Mouse (Mus musculus) adrenal gland, adult (tissue): Measurements from ENCODE around the gene Utrn.
A peak's percentile ranks its signal among the peaks of the same experiment; 100 is the strongest.

Experiments
- DNase-seq, 2 experiments: peaks; one replicate each; pipeline ENCODE4 v3.0.0; 2022 to 2023; ENCODE audit warnings: low spot score in 1 of 2; ENCODE audit not compliant: inconsistent age in 2 of 2

The Utrn gene

DNA sequence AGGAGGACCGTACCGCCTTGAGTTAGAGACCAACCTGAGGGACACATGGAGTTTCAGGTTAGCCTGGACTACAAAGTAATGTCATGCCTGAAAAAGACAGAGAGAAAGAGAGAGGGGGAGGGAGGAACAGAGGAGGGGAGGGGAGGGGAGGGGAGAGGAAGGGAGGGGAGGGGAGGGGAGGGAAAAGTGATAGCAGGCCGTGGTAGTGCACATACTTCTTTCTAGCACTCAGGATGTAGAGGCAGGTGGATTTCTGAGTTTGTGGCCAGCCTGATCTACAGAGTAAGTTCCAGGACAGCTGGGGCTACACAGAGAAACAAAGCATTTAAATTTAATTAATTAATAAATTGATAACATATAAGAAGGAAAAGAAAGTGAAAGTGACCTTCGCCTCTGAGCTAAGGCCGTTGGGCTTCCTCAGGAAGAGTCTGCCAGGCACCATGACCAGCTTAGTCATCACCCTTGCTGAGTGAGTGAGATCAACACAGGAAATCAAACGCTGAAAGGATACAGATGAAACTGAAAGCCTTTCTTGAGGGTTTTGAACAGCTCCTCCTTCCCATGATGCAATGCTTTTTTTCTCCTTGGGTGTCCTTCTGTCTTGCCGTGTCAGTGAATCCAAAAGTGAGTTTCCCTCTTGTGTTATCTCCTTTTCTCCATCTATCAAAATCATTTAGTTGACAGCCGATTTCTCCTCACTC, 5.6 kb upstream of the Utrn start:
- peak; percentile 44 to 77 for DNase-seq

DNA sequence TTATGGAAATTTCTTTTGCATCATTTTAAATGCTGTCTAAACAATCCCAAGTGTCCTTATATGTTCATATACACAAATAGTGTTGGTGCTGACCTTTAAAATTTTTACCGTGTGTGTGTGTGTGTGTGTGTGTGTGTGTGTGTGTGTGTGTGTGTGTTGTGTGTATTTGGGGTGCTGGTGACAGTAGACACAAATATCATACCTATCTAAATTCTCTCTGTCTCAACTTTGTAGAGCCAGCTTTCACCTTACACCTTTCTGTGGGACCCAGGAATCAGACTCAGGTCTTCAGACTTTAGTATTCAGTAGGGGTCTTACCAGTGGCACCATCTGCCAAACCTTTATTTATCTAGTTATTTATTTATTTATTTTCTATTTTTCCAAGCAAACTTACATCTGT, 681 bp upstream of the Utrn start:
- no peak for DNase-seq

DNA sequence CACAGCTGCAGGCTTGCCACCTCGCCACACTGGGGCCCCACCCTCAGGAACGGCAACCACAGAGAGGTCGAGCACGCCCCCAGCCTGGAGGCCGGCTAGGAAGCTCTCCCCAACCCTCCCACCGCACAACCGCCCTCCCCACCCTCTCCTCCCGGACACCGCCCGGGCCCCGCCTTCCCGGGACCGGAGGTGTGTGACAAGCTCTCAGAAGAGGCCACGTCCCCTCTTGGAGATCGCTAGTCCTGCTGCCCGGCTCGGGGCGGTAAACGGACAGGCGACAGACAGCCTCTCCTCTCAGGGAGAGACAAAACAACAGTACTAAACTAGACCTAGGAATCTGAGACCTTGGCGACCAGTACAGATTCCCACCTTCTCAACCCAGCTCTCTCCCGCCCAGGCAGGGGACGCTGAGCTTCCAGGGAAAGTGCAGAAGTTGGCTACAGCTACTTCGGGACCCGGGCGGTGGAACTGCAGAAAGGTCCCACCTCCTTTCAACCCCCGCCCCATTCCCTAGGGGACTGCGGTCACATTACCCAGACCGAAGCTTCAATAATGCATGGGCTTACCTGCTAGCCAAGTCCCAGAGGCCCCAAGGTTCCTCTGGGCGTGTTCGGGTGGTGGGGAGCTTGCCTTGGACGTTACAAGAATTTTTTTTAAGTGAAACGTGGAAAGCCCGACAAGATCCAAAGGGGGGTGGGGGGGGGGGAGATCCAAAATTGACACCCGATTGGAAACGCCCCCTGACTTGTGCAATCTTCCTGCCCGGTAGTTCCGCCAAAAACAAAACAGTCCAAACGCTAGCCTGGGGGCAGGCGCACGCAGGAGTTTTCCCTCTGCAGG, 756 bp downstream of the Utrn start:
- DNase-seq, result peak; percentile 88 to 96

DNA sequence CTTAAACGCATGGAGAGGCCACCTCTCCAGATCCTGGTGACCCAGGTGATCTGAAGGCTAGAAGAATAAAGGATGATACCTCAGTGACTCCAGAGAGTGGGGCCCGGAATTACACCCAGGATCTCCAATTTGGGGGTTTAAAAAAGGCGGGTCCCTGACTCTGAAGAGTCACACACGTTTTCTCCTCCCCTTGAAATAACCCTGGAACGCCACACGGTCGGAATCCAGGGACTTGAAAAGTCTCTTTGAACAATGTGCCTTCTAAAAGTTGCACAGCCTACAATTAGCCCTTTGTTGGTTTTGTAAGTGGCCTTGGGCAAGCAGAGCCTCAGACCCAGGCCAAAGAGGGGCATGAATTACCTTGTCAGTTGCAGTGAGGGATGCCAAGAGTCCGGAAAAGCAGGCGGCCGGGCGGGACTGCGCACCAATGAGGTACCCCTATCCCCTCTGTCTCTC, 1.4 kb downstream of the Utrn start:
- DNase-seq, result no peak

DNA sequence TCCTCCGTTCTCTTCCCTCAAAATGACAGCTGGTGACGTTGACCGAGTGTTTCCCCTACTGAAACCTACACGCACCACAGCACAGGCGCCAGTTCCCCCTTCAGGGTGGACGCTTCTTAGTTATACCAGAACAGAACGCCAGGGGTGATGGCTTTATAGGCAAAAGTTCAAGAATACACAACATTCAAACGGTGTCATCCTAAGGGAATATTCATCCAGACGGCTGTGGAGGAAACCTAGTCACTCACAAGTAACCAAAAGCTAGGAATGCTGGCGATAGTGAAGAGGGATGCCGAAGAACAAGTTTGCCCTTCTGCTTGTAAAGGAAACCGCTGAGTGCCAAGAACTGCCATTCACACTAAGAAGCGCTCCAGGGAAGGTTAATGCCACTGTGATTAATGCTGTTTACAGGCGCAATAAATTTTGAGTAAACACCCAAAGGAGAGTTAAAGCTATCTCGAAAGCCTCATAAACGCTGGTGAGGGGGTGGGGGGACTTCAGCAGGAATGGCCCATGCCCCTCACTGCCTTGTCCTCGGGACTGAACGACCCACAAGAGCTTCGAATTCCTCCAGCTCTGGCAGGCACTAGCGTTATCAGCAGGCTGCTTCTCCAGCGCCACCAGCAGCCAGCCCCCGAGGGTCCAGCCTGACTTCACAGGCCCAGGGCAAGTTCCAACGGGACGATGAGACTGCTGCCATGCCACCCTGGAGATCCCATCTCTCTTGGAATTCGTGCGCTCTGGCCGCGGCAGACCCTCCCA, 2.0 kb downstream of the Utrn start:
- peak; percentile 70 to 89 for DNase-seq

DNA sequence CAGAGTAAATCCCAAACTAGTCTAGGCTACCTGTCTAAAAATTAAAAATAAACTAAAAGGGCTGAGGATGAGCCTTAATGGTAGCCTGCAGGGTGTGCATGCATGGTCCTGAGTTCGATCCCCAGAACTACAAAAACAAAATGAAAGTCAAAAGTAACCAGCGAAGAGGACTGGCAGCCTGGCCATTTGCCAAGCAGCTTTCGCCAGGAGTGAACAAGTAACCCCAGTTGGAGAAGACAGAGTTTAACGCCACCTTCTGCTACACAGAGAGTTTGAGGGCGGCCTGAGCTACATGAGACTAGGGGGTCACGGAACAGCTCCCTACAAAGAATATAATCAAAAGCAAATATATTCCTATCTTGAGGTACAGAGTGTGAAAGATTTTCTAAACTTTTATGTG, 4.0 kb downstream of the Utrn start:
- peak in 1 of 2 experiments; percentile 61 for DNase-seq

DNA sequence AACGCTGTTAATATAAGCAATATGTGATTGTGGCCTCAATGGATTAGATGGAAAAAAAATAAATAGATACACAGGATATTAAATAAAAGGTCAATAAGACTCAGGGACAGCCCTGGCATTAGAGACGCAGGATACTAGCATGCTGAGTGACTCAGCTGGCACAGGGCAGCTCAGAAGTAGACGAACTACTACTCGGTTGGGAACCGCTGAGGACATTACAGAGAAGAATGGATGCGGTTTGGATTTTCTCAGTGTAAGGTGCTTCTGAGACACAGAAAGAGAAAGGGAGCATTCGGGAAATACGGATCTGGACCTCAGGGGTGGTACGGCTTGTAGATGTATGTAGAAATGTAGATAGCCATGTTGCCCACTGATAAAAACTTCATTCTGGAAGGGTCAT, 5.6 kb downstream of the Utrn start:
- DNase-seq, result peak; percentile 56 to 74

DNA sequence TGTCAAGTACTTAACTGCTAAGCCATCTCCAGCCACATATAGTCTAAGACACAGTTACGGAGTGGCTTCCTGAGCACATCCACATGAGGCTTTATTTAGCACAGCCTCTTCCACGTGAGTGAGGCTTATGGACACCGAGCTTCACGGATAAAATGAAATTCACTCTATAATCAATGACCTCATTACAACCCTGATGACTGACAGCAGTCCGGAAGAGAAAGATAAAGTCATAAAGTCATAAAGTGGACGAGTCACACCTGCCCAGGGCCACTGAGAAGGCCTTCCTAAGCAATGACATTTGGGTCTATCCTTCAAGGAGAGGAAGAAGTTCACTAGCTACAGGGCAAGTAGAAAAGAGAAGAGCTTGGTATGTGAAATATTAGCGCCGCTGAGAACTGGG, 7.1 kb downstream of the Utrn start:
- DNase-seq, result peak in 1 of 2 experiments; percentile 62

DNA sequence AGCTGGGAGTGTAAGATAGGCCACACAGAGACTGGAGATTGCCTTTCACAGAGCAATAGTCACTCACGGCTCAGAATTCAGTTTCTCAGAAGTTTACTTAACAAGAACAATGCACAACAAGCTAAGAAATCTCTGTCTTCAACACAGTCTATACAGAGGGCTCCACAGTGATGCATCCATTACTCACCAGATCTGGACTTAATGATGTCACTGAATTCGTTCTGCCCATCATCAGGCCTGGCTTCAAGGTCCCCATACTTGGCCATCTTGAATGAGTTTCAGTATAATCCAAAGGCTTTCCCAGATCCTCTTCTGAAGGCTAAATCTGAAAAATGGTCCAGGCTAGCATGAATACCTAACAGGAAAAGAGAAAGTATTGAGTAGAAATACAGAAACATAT, 7.8 kb downstream of the Utrn start:
- peak in 1 of 2 experiments; percentile 69 for DNase-seq

DNA sequence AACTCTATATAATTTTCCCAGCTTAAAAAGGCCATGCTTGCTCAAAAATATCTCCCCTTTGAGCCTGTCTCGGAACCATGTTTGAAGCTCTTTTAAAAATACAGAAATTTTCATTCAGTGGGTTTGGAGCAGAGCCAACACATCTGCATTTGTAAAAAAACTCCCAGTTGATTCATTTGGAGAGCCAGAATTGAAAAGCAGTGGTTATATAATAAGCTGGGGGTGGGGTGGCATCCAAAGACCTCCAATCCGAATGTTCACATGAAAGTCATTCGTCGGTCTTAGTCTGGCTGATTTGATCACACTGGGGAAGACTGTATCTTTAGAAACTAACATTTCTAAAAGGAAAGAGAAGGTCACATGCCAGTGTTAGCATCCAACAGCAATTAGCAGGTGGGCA, 8.4 kb downstream of the Utrn start:
- peak in 1 of 2 experiments; percentile 39 for DNase-seq

DNA sequence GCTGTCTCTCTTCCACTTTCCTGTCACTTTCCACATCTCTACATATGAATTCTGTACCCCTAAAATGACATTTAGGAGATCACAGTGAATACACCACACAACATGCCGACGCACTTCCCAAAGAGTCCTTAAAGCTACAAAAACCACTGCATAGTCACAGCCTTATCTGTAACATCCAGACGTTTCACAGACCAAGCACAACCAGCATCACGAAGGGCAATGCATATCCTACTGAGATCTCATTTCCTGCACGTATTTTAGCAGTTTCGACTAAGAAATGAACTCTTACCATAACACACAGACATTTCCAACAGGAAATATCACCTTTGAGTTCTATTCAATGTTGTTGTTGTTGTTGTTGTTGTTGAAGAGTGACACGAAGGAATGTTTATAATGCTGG, 8.8 kb downstream of the Utrn start:
- DNase-seq, result no peak

DNA sequence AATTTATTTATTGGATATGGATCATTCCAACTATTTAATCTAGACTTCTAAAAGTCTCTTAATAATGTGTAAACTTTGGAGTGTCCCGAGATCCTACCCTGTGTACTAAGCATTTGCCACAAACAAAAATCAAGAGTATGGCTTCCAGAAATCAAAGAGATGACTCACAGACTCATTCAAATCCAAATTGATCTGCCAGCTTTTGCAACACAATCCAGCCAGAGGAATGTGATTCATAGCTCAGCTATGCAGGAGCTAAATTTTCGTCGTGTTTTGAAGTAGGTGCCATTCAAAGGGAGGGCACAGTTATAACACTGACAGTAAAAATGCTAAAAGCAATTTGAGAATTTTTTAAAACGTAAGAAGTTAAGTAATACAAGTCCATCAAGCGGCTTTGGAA, 11.1 kb downstream of the Utrn start:
- DNase-seq, result peak in 1 of 2 experiments; percentile 78

DNA sequence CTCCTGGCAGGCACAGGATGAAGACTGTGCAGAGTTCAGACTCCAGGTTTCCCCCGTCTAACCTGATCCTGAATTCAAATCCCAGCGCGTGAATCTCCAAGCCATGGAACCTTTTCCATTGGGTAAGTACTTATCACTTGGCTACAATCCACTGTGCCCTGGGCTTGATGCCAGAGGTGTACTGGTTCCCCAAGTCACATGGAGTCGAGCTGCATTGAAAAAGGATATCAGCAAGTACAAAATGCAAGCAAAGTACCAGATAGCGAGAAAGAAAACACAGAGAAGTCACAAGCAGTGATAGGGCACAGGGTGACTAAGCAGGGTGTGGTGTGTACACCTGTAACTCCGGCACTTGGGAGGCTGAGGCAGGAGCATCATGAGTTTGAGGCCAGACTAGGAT, 14.9 kb downstream of the Utrn start:
- peak; percentile 84 to 92 for DNase-seq

DNA sequence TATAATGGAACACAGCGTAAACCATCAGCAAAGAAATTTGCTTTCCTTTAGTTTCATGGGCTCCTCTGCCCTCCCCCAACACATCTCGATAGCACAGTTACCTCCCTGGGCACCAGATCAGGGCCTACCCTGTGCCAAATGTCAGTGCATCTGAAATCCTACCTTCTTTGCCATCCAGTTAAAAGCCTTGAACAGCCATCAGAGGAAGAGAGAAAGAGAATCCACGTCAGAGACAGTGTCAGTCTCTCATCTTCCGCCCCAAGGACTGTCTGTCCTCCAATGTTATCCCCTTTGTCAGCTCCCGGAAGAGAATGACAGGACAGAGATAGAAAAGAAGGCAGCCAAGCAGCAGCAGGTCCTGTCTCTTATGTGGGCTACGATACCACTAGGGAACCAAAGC, 15.4 kb downstream of the Utrn start:
- peak; percentile 68 to 89 for DNase-seq

DNA sequence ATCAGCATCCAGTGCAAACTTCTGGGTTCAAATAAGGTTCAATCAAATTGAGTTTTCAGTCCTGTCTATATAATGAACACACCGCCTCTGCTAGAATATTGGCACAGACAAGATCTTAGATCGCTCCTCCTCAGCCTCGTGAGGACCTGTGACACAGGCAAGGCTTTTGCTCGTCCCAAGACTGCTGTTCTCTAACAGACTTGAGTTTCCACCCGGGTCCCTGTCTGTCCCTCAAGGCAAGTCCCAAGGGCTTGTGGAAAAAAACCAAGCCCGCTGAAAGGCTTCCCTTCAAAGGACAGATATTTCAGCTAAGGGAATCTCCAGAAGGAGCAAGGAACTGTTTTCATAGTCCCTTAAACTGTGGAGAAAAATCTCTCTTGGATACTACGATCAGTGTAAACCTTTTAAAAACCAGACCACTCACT, 16.0 kb downstream of the Utrn start:
- peak in 1 of 2 experiments; percentile 74 for DNase-seq

DNA sequence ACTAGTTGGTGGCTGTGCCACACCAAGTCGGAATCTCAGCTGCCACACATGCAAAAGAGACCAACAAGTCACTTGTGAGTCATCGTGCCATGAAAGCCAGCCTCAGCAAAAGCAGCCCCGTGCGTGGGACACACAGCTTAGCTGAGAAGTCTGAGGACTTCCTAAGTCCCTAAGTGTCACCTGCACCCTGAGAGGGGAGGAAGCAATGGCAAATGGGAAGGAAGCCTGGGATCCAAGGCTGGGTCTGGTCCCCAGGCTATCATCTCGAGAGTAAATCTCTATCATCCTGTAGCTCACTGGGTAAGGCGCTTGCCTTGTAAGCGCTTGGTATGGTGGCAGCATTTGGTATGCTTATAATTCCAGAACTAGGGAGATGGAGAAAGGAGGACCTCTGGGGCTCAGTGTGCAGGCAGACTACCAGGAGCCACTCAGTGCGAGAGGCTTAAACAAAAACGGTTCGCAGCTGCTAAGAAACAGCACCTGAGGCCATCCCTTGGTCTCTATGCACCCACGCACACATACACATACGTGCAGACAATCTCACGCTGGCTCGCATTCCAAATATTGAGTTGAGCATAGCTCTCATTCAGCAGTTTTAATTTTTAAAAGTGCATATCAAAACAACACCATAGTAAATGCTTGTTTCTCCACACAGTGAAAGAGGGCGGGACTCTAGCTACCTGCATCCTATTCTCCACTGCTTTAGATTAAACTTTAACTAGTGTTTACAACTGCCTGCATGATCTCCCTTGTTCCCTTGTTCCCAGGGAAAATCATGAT, 16.6 kb downstream of the Utrn start:
- DNase-seq, result peak in 1 of 2 experiments; percentile 77

DNA sequence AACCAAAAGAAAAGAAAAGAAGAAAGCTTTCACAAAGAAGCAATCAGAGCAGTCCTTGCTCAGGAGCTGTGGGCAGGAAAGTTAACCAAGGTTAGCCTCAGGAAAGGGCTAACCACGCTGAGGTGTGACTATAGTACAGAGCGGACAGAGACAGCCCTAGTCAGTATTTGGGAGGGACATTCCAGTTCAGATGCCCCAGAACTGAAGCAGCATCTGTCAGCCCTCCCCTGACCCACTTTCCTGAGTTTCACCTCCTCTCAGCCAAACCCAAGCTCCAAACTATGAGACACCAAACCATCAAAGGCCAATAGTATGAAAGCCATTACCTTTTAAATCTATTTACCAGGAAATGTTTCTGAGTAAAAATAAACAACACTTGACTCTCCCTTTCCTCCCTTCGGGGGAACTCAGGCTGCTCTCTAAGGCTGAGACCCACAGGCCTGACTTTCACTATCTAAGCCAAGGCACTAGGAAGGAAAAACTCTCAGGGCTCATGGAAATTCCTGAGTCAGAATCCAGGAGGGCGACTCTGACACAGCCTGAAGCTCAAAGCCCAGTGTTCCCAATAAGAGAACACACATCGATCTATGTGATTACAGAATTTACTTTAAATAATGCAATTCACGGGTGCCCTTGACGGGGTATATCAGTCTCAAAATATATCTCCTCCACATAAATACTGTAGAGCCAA, 18.2 kb downstream of the Utrn start:
- DNase-seq, result peak in 1 of 2 experiments; percentile 54

DNA sequence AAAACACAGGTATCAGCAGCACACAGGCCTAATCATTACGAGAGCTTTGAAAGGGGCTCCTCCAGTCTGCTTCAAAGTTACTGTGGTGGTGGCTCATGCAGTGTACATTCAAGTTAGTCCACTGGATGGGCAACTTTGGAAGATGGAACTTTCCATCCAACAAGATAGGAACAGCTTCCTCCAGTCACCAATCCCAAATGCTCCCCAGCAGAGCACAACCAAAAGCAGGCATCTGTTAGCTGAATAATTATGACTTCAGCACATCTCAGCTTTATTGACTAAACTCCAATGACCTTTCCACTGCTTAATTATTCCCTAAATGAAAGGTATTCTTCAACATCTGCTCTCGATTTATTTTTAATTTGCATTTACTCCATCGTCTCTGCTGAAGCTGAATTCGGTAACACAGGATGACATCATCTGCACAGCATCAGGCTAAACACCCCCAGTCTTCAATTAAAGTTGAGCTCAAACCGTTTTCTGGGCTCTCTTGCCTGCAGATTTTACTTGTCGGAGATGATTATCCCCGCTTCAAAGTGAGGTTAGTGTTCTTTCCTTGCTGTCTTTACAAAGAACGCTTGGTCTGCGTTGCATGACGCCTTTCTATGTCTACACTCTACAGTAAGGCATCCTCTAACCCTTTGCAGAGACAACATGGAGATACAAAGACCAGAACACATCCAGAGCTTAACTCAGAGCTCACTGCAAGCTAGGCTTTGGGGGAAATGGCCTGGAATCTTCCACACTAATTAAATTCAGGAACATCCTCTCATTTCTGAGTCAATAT, 20.6 kb downstream of the Utrn start:
- DNase-seq, result no peak

DNA sequence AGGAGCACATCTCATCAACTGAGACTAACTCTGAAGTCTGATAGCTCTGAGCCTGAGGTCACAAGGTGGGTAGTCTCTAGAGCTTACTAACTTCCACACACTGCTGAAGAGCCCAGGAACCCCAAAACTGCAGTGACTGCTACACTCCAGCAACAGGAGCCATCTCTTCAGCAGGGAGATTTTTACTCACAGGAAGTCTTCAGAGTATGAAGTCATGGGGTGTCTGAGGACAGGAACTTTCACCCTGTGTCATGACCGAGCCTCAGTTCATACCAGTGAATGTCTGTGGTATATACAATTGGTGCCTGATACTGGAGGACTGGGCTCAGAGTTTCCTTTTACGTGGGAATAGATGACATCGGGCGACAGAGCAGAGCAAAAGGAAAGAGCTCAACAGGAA, 26.6 kb downstream of the Utrn start:
- DNase-seq, result no peak
